Mouse (Mus musculus): ENCODE measurements around the gene Etnk1. TPM values are rescaled to one million over a fixed set of nuclear protein-coding genes. Genes with fewer than 3 reads are reported as not detected.
"Not testable (repeated sequence)": the region's sequence is repeated elsewhere in the genome, so short reads cannot be mapped to it uniquely, and the experiment has no call there.

Etnk1 gene
- polyA plus RNA-seq, 1 experiment: 52.5 TPM

DNA sequence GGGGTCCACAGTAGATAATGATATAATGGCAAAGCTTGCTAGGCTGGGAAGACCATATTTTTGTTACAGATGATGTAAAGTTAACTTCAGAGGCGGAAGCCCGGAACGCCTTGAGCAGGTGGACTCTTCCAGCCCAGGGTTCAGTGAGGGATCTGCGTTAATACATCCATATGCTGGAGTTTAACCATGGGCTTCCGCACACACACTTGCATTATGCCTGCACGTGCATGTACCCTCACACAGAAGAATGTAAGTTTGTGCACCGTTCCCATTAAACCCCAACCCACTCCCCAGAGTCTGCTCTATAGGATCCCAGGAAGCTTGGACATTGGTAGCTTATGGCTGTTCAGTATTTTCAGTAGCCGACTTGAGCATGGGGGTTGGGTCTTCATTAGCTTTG is 4.0 kb downstream of the Etnk1 start:
- DNase-seq (ENCODE audit: low read depth): no peak

DNA sequence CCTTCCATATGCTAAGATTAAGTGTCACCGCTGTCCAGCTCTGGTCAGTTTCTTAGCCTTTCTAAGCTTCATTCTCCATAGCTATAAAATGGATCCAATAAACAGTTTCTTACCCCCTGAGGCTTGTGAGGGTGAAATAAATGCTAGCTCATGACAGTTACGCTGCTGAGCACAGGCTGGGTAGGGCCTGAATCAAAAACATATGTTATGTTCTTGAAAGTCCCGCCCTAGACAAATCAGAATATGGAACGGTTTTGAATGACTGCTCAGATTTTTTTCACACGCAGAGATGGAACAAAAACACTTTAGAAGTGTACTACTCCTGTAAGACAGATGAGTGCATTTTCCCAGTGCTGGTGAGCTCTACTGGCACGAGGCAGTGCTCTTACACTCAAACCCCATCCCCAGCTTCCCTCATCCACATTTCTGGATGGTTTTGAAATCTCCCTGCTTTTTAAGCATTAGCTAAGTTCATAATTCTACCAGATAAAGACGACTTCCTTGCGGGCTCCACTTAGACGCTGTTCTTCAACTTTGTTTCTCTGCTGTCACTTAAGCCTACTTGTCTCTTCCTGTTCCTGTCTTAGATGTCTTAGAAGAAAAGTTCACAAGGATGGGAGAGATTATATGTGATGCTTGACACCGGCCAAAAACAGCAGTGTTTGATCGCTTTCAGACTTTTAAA is 4.9 kb downstream of the Etnk1 start:
- DNase-seq (ENCODE audit: low read depth): no peak

DNA sequence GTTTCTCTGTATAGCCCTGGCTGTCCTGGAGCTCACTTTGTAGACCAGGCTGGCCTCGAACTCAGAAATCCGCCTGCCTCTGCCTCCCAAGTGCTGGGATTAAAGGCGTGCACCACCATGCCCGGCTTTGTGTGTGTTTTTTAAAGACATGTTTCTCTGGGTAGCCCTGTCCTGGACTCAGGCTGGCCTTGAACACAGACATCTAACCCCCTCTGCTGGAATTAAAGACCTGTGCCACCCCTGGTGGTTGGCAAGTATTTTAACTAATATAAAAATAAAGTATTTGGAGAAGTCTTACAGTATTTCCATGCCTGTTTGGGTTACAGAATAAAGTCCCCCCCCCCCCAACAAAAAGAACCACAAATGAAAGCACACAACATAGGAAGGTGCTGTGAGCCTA is 5.7 kb downstream of the Etnk1 start:
- not testable (repeated sequence) for DNase-seq (ENCODE audit: low read depth)

DNA sequence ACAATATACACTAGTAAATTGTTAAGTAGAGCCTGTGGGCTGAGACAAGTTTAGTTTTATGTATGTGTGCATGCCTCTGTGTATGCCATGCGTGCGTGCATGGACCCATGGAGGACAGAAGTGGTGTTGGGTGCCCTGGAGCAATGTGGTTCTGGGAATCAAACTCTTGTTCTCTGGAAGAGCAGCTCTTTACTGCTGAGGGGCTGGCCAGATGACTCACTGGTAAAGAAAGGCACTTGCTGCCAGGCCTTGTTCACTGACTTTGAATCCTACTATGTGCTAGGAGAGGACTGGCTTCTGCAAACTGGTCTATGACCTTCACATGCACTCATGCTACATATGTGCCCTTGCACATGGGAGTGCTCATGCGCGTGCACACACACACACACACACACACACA is 7.2 kb downstream of the Etnk1 start:
- DNase-seq (ENCODE audit: low read depth): no peak

- no peak for DNase-seq (ENCODE audit: low read depth)
Measured at GRCm38 (mm10) chr6:143174906-143175656, 8.1 kb downstream of the Etnk1 start.

DNA sequence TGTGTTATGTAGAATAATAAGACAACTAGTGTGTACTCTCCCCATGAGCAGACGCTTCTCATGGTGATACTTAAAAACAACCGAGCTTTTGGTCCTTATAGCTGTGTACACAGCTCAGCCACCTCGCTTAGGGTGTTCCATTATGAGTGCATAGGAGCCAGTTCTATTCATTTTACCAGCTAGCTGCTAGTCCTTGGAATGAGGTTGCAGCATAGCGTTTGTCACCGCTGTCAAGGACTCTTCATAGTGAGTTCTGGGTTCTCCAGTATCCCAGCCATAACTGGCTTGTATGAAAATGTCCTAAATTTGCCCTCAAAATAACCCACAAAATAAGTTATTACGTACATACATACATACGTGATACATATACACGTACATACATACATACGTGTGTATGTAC is 9.1 kb downstream of the Etnk1 start:
- DNase-seq (ENCODE audit: low read depth): no peak

DNA sequence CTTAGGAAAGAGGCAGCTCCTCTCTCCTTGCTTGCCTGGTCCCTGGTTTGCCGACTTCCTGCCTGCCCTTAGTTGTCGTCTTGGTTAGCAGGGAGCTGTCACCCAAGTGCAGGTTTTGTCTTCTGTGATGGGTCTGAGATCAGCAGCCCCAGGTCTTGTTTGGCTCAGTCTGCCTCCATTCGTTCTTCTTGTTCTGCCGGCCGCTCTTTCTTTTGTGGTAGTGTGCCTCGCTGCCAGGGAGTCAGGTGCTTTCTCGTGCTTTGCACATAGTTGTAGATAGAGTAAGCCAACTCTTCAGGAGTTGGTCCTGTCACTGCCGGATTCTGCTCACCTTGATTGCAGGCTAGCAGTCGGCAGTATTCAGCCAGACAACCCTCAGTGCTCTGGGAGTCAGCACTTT is 9.6 kb downstream of the Etnk1 start:
- DNase-seq (ENCODE audit: low read depth): no peak

DNA sequence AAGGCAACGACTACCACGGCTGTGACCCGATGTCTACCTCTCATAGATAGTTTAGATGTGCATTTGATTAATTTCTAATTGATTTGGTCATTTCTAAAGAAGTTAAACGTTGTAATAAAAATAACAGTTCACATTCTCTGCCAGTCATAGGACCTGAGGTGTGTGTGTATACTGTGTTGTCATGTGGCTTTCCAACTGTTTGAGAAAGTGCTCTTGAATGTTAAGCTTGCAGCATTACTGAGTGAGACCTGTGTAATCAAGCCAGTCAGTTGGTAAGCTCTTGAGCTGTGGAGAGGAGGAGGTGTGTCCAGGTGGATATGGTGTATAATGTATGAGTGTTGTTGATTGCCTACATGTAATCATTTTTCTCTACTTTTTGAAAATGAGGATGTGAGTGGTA is 12.2 kb downstream of the Etnk1 start:
- DNase-seq (ENCODE audit: low read depth): no peak

- no peak for DNase-seq (ENCODE audit: low read depth)
Measured at GRCm38 (mm10) chr6:143179733-143180132, 12.7 kb downstream of the Etnk1 start.

DNA sequence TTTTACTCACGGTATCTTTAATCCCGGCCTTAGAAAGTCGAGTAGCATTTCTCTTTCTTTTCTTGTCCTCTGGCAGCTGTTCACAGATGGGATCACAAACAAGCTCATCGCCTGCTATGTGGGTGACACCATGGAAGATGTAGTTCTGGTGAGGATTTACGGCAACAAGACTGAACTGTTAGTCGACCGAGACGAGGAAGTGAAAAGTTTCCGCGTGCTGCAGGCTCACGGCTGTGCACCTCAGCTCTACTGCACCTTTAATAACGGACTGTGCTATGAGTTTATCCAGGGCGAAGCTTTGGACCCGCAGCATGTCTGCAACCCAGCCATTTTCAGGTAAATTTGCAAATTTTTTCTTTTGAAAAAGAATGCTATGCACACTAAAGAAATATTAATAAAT is 13.5 kb downstream of the Etnk1 start:
- DNase-seq (ENCODE audit: low read depth): no peak

- no peak for DNase-seq (ENCODE audit: low read depth)
Measured at GRCm38 (mm10) chr6:143184099-143184498, 17.1 kb downstream of the Etnk1 start.

DNA sequence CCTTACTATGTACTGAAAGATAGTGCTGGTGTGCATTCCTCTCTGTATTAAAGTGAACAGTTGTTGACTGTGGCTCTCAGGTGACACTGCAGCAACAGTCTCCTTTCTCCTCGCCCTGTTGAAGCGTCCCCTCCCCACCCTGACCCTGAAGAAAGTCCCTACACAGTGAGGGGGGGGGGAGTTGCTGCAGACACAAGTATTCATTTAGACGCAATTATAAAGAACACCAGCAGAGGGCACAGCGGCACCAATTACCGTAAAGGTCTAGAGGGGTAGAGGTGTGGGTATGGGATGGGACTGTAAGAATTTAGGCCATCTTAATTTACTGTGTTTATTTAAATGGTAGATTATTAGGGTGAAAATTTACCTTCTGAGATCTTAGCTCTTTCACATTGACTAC is 17.7 kb downstream of the Etnk1 start:
- DNase-seq (ENCODE audit: low read depth): no peak

DNA sequence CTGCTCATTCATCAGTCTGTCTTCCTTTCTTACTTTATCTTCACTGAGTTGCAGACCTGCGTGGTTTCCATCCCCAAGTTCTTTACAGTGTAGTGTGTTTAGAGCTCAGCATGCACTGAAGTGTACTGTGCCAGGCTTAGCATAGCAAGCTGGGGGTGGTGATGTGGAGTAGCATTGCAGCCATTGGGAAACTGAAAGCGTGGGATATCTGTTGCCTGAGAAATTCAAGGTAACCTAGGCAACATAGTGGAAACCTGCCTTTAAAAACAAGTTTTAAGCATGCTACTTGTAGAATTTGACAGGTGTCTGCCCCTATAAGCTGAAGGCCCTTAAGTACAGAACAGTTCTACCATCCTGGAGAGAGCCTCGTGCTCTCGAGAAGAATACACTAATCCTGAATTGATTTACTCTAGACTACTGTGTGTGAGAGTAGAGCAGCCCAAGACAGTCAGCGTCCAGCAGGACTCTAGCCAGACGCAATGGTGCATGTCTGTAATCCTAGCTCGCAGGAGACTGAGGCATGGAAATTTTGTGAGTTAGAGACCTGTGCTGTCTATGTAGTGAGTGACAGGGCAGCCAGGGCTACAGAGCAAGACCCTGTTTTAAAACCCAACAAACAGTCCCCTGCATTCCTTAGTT is 23.9 kb downstream of the Etnk1 start:
- DNase-seq (ENCODE audit: low read depth): no peak

GRCm38 (mm10) chr6:143191477-143192098 is 24.6 kb downstream of the Etnk1 start:
- DNase-seq (ENCODE audit: low read depth): no peak

- DNase-seq (ENCODE audit: low read depth): no peak
Measured at GRCm38 (mm10) chr6:143192709-143193108, 25.7 kb downstream of the Etnk1 start.

DNA sequence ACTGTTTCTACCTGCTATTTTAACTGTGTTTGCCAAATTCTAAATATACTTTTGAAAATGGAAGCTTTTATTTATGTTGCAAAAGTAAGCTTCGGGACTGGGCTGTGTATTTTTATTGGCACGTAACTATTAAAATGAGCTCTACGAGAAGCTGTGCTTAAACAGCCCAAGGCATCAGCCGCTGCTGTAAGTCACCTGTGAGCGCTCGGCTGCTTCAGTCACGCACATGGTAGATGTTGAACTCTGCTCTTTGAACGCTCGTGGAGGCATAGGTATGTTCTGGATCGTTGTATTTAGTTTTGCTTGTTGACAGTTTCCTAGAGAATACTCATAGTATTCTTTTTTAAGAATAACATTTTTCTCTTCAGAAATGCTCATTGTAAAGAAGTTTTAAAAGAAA is 26.1 kb downstream of the Etnk1 start:
- DNase-seq (ENCODE audit: low read depth): peak; percentile 19

- DNase-seq (ENCODE audit: low read depth): no peak
Measured at GRCm38 (mm10) chr6:143193641-143194040, 26.6 kb downstream of the Etnk1 start.

GRCm38 (mm10) chr6:143197053-143197452 is 30.0 kb downstream of the Etnk1 start:
- no peak for DNase-seq (ENCODE audit: low read depth)

GRCm38 (mm10) chr6:143198421-143198820 is 31.4 kb downstream of the Etnk1 start:
- no peak for DNase-seq (ENCODE audit: low read depth)

DNA sequence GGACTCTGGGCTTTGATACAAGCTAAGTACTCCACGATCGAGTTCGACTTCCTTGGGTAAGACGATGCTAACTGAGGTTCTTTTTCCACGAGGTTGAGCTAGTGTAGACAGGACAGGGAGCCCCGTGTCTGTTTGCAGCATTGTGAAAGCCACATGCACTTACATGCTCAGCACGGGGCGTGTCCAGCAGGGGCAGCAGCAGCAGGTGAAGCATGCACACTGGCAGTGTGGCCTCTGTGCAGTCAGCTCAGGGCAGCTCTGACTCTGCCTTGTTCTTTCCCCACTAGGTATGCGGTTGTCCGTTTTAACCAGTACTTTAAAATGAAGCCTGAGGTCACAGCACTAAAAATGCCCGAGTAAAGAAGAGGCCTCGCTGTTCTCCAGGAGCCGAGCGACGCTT is 36.1 kb downstream of the Etnk1 start:
- DNase-seq (ENCODE audit: low read depth): no peak

DNA sequence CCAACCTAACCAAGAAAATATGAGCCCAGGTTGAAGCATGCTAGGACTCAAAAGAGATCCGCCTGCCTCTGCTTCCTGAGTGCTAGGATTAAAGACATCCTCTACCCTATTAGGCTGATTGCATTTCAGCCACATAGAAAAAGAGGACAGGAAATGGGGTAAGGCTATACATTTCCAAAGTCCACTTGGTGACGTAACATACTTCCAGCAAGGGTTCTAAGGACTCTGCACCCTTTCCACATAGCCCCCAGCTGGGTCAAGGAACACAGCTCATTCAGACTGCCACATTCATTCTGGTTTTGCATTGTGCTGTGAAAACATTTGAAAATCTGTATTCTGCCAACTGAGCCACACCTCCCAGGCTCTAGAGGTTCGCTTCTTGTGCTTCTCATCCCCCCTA is 41.9 kb downstream of the Etnk1 start:
- DNase-seq (ENCODE audit: low read depth): no peak

- no peak for DNase-seq (ENCODE audit: low read depth)
Measured at GRCm38 (mm10) chr6:143212766-143213165, 45.7 kb downstream of the Etnk1 start.

DNA sequence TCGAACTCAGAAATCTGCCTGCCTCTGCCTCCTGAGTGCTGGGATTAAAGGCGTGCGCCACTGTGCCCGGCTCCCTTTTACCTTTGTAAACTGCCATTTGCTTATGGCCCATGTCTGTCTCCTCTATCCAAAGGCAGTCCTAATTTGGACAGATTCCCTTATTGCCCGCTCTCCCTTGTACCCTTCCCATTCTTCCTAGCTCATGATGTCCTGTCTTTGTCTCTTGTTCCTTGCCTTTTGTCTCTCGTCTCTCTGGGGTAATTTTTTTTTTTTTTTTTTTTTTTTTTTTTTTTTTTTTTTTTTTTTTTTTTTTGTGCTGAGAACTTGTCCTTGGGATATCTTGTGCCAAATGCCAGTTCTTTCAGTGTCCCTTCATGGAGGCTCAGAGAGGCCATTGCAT is 46.4 kb downstream of the Etnk1 start:
- DNase-seq (ENCODE audit: low read depth): no peak

All from gonadal fat pad, adult 2 months (tissue).